Mouse (Mus musculus): ENCODE measurements around the gene Xkr8. TPM values are rescaled to one million over a fixed set of nuclear protein-coding genes. Genes with fewer than 3 reads are reported as not detected.
"Not testable (repeated sequence)": the region's sequence is repeated elsewhere in the genome, so short reads cannot be mapped to it uniquely, and the experiment has no call there.

Xkr8 gene
- total RNA-seq, 2 experiments from 2014 or later: 1.7 to 2.0 TPM

DNA sequence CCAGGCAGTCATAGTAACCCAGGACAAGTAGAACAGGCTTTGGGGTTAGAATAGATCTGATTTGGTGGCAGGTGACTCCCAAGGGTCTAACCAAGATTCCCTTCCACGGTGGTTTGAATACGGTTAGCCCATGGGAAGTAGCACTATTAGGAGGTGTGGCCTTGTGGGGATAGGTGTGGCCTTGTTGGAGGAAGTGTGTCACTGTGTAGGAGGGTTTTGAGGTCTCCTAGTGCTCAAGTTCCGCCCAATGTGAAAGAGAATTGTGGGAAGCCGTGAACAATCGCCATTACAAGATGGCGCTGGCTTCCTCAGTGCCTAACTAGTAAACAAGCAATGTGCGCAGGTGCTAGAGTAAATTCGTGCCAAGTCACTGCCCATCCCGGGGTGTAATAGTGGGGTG, 4.8 kb upstream of the Xkr8 start:
- not testable (repeated sequence) for DNase-seq

GRCm38 (mm10) chr4:132735894-132736293, 3.5 kb upstream of the Xkr8 start:
- no peak for DNase-seq

GRCm38 (mm10) chr4:132735389-132735788, 3.0 kb upstream of the Xkr8 start:
- no peak for DNase-seq

DNA sequence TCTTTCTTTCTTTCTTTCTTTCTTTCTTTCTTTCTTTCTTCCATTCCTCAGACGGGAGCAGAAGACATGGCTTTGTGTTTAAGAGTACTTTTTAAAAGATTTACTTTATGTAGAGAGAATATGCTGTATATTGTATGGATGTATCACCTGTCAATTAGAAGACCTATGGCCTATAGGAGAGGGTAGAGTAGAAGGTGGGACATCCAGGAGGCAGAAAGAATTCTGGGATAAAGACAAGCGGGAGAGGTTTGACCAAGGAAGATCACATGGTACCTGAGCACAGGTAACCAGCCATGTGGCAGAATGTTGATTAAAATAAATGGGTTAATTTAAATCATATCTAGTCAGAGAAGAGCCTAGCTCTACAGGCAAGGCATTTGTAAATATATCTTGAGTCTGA, 2.4 kb upstream of the Xkr8 start:
- DNase-seq: no peak

GRCm38 (mm10) chr4:132733071-132733770, 875 bp upstream of the Xkr8 start:
- DNase-seq: no peak

DNA sequence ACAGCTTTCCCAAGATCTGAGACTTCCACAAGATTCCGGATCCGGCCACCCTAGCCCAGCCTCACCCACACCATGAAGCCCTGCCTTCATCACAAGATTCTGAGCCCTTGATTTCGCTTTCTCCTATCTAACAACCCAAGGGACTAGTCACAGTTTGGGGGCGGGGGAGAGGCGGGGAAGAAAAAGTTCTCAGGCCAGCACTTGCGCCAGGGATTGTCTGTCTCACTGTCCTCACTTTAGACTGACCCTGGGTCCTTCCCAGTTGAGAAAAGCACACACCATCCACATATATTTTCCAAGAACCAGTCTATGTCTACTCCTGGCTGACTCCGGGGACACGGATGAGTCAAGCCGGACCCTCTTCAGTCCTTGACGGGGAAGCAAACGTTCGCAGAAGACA, 730 bp downstream of the Xkr8 start:
- DNase-seq: no peak

- DNase-seq: no peak
These were observed 4.1 kb downstream of the Xkr8 start for GRCm38 (mm10) chr4:132728233-132728632.

DNA sequence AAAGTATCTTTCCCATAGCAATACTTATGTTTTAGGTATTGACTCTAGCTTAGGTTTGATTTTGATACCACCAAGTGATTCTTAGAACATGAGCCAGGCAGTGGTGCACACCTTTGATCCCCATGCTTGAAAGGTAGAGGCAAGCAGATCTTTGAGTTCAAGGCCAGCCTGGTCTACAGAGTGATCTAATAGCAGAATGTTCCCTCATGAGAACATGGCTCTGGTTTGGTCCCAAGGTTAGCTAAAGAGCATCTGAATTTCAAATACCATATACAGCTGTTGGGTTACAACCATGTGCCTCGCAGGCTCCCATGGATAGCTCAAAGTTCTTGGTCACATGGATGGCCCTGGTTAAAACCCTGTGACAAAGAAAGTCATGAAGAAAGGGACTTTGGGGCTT, 14.1 kb downstream of the Xkr8 start:
- DNase-seq: no peak

DNA sequence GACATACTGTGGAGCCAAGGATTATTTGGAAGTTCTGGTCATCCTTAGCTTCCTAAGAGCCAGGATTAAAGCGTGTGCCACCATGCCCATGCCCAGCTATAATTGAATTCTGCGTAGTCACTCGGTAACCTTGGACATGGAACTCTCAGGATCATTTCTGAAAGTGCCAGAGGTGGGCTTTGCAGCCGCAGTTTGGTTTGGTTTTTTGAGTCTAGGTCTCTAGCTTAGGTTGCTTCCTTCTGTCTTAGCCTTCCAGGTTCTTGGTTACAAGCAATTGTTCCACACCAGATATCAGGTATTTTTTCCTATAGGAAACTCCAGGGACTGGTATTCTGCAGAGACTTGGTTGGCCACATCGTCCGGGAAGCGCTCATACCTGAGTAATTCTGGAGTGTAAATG, 19.2 kb downstream of the Xkr8 start:
- no peak for DNase-seq

GRCm38 (mm10) chr4:132706885-132707284, 25.5 kb downstream of the Xkr8 start:
- DNase-seq: no peak

- no peak for DNase-seq
These were observed 30.3 kb downstream of the Xkr8 start for GRCm38 (mm10) chr4:132702076-132702475.

GRCm38 (mm10) chr4:132693366-132693765, 39.0 kb downstream of the Xkr8 start:
- DNase-seq: no peak

DNA sequence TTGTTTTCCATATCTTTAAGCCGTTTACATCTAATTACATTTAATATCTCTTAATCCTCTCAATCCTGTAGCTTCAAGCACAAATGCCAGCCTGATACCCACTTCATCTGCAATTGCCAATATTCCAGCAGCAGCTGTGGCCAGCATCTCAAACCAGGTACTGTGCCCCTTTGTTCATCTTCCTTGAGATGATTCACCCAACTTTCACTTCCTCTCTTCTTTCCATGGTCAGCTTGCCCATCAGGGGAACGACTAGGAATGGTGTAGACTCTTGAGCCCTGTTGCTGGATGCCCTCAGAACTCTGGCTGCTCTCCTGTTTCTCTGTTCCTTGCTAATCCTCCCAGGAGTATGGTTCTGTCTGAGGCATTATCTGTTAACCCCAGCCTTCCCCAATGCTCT, 42.7 kb downstream of the Xkr8 start:
- DNase-seq: no peak

- DNase-seq: peak; percentile 13 to 39
These were observed 55.4 kb downstream of the Xkr8 start for GRCm38 (mm10) chr4:132676771-132677539.

Other genes with a start within 250 kb of the Xkr8 start
- gene Sesn2, start 222.0 kb downstream of the Xkr8 start, total RNA-seq (2021): 1 to 10 TPM; 2.8 TPM
- gene Atpif1, start 198.9 kb downstream of the Xkr8 start, total RNA-seq (2021): 100 to 1,000 TPM; 326 to 345 TPM
- gene Dnajc8, start 197.0 kb downstream of the Xkr8 start, total RNA-seq (2021): 10 to 100 TPM; 51.0 to 52.9 TPM
- 1 to 10 TPM; 1.3 to 1.5 TPM for gene Ptafr, start 168.5 kb downstream of the Xkr8 start, total RNA-seq (2021)
- gene Eya3, start 93.6 kb downstream of the Xkr8 start, total RNA-seq (2021): 10 to 100 TPM; 32.5 to 33.9 TPM
- gene Smpdl3b, start 24.7 kb upstream of the Xkr8 start, total RNA-seq (2021): under 1 TPM; 0.51 to 0.79 TPM
- gene Rpa2, start 35.8 kb upstream of the Xkr8 start, total RNA-seq (2021): 10 to 100 TPM; 11.8 to 14.1 TPM
- 1 to 10 TPM; 1.5 to 2.1 TPM for gene Themis2, start 63.8 kb upstream of the Xkr8 start, total RNA-seq (2021)
- 10 to 100 TPM; 18.8 to 20.5 TPM for gene Ppp1r8, start 110.6 kb upstream of the Xkr8 start, total RNA-seq (2021)
- gene Stx12, start 152.0 kb upstream of the Xkr8 start, total RNA-seq (2021): 10 to 100 TPM; 32.6 to 33.8 TPM
- gene Fam76a, start 190.0 kb upstream of the Xkr8 start, total RNA-seq (2021): 10 to 100 TPM; 29.0 to 37.7 TPM
- under 1 TPM; 0.57 to 0.69 TPM for gene Fgr, start 241.5 kb upstream of the Xkr8 start, total RNA-seq (2021)

Measured in heart, adult 18-20 months (tissue).